Mouse (Mus musculus) cortical plate, adult 2 months (tissue): ENCODE measurements around the gene Btbd2.

Experiments
- CTCF ChIP-seq: fragments of 200-500 bp; IDR thresholded peaks from 2 replicates; pipeline ENCODE4 v1.5.1; 2011; ENCODE audit warnings: mild to moderate bottlenecking, control low read depth, low read length; ENCODE audit not compliant: insufficient read depth; ENCODE audit errors: extremely low read depth
- POLR2A ChIP-seq: fragments of 200-500 bp; IDR thresholded peaks from 2 replicates; pipeline ENCODE4 v1.6.1; 2011; ENCODE audit warnings: mild to moderate bottlenecking, low read length, control low read depth; ENCODE audit not compliant: insufficient read depth; ENCODE audit errors: extremely low read depth

DNA sequence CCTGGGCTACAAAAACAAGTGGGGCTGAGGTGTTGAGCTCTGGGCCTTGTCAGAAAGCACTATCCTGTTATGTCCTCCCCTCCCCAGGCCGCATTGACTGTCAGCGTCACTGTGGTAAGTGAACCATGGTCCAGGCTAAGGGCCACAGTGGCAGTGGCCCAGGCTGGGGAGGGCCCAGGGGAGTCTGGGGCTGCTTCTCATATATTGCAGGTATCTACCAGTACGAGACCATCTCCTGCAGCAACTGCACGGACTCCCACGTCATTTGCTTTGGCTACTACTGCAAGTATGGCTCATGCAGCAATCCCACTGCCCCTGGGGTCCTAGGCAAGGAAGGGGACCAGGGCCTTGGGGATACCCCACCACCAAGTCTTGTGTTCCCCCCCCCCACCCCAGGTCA is 46.8 kb upstream of the Btbd2 start:
- TF ChIP-seq CTCF = no peak
- no peak for TF ChIP-seq POLR2A
